Mouse (Mus musculus) forebrain, embryonic 14.5 days (tissue): ENCODE measurements around the gene Mphosph9. TPM values are rescaled to one million over a fixed set of nuclear protein-coding genes. Genes with fewer than 3 reads are reported as not detected.
"Not testable (repeated sequence)": the region's sequence is repeated elsewhere in the genome, so short reads cannot be mapped to it uniquely, and the experiment has no call there.

ENCODE experiments used
- ATAC-seq: fragments of 200-750 bp; cut with Nextera tagmentation; 2 replicates; pipeline ENCODE4 v1.8.0; 2017; ENCODE audit warnings: mild to moderate bottlenecking, moderate library complexity
- DNase-seq: peaks from one replicate; pipeline ENCODE4 v3.0.0-alpha.2; 2015; ENCODE audit warnings: low spot score
- H3K27ac ChIP-seq: fragments of 300-500 bp; sonication (generic); 2 replicates; pipeline ENCODE4 v1.5.1; 2014; ENCODE audit warnings: low read depth, mild to moderate bottlenecking, control low read depth, low read length, moderate library complexity
- H3K27me3 ChIP-seq: fragments of 300-500 bp; sonication (generic); replicated peaks from 2 replicates; pipeline ENCODE4 v1.6.1; 2014; ENCODE audit warnings: low read length, control low read depth, mixed read lengths; ENCODE audit not compliant: control insufficient read depth, insufficient read depth
- H3K36me3 ChIP-seq: fragments of 300-500 bp; sonication (generic); 2 replicates; pipeline ENCODE4 v1.6.1; 2014; ENCODE audit warnings: low read length, control low read depth; ENCODE audit not compliant: control insufficient read depth, insufficient read depth
- H3K4me1 ChIP-seq: fragments of 300-500 bp; sonication (generic); 2 replicates; pipeline ENCODE4 v1.6.1; 2014; ENCODE audit warnings: antibody characterized with exemption, low read length, control low read depth; ENCODE audit not compliant: control insufficient read depth, insufficient read depth
- H3K4me2 ChIP-seq: fragments of 300-500 bp; sonication (generic); 2 replicates; pipeline ENCODE4 v1.6.1; 2014; ENCODE audit warnings: mild to moderate bottlenecking, control low read depth, low read length
- H3K4me3 ChIP-seq: fragments of 300-500 bp; sonication (generic); 2 replicates; pipeline ENCODE4 v1.5.1; 2014; ENCODE audit warnings: low read depth, low read length, control low read depth
- H3K9ac ChIP-seq: fragments of 300-500 bp; sonication (generic); 2 replicates; pipeline ENCODE4 v1.6.1; 2014; ENCODE audit warnings: mild to moderate bottlenecking, low read length, control low read depth, moderate library complexity
- H3K9me3 ChIP-seq: fragments of 300-500 bp; sonication (generic); replicated peaks from 2 replicates; pipeline ENCODE4 v1.6.1; 2016; ENCODE audit warnings: low read length, control low read depth, mixed read lengths; ENCODE audit not compliant: control insufficient read depth
- WGBS: fragments of 180-500 bp; shearing (Covaris S2); extraction: QIAGEN DNeasy Blood & Tissue Kit; methylation state at CpG from one replicate; pipeline ENCODE4 v1.1.7; 2014; 5-methylcytosine and 5-hydroxymethylcytosine counted together
- polyA plus RNA-seq: library from polyadenylated mRNA; unstranded; fragments of >200 nt; fragmentation: Nextera tagmentation; extraction: Ambion mirVana; gene quantifications from 2 replicates; pipeline ENCODE4 v1.2.1, GENCODE M21; 2014

Mphosph9 gene
- polyA plus RNA-seq: 13.5 and 16.6 TPM in 2 replicates

DNA sequence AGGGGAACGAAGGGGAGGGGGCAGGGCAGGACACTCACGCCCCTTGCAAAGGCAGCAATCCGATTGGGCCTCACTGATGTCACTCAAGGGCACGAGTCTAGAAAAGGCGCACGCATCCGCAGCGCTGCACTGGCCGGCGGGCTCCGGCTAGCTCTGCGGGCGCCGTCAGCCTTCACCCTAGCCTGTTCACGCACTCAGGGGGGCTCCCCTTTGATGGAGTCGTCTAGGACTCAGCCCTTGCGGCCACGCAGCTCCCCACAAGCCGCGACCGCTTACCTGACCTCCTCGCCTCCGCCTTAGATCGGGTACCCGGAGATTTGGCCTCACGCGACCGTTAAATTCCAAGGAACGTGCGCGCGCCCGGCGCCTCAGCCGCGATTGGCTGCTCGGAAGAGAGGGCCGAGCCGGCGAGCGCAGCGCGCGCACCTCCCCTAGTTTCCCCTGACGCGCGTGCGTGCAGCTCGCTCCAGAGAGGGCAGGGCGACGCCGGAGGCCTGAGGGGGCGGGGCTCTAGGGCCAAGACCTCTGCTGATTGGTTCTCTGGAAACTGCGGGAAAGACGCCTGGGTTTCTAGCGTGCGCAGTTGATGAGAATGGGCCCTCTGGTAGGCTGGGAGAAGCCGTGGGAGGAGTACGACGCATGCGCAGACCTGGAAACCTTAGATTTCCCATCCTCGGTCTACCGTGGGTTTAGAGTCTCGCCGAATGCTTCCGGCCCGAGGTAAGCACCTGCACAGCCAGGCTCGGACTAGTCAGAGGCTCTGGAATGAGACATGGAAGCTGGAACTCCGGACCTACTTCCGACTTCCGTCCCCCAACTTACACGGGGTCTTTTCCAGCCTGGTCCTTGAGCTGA is at the start of gene Mphosph9, which contains the start of gene 2810006K23Rik:
Gene Mphosph9 (minus strand): TSS at position 463 of the 855 bp plus-strand sequence.
Gene 2810006K23Rik (plus strand): TSS at position 580 of the 855 bp plus-strand sequence.
- peak within 1 kb of the TSS; percentile 67 for H3K9ac ChIP-seq
- WGBS: under 1% methylated on average over 72 of the region's 72 CpGs
- H3K9me3 ChIP-seq: no peaks in the 10 kb centered on the region
- H3K4me3 ChIP-seq: peak within 1 kb of the TSS; percentile 43
- H3K27me3 ChIP-seq: no peaks in the 10 kb centered on the region
- H3K27ac ChIP-seq: peak within 1 kb of the TSS; percentile 89
- H3K4me2 ChIP-seq: peak within 1 kb of the TSS; percentile 84
- H3K36me3 ChIP-seq: peaks cover 11% of the 10 kb centered on the region; the same call in 1 of the 2 replicates
- ATAC-seq: peak; percentile 98
- peaks cover 14% of the 10 kb centered on the region for H3K4me1 ChIP-seq
- peak; percentile 100 for DNase-seq

DNA sequence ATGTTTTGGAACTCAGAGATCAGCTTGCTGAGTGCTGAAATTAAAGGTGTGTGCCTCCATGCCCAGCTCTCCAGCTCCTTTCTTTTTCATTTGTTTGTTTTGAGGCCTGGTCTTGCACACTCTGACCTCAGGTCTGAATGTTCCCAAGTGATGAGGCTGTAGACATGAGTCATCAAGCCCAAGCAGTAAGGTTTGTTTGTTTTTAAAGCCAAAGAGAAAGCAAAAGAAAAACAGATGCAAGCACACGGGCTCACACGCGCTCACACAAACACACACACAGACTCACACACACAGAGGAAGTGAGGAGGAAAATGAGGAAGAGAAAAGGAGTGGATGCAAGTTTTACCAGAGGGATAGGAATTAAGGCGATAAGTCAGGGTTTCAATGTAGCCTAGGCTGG is 49.4 kb upstream of the Mphosph9 start:
- no peaks in the 10 kb centered on the region for H3K4me1 ChIP-seq
- H3K36me3 ChIP-seq: peaks cover 89% of the 10 kb centered on the region
- no peak overlapping the region for H3K27ac ChIP-seq
- H3K4me3 ChIP-seq: no peak overlapping the region
- 90% methylated on average over 4 of the region's 4 CpGs for WGBS
- no peak overlapping the region for H3K4me2 ChIP-seq
- H3K27me3 ChIP-seq: no peaks in the 10 kb centered on the region
- no peak for DNase-seq
- no peak for ATAC-seq
- no peaks in the 10 kb centered on the region for H3K9me3 ChIP-seq
- H3K9ac ChIP-seq: no peak overlapping the region

DNA sequence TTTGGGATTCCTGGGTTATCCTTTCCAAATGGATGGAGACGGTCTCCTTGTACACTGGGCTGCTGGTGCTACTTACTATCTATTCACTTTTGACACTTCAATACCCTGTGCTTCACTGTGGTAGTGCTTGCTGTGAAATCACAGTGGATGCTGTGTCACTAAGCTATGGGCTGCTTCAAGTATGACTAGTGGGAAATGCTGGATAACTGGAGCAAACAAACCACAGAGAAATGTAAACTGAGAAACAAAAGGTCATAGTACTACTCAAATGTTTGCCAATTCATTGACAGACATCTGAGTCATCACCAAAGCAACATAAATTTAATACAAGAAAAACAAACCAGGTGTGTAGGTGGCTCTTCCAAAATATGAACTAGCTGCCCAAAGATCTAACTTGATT is 48.6 kb upstream of the Mphosph9 start:
- peaks cover 89% of the 10 kb centered on the region for H3K36me3 ChIP-seq
- 95% methylated on average over 1 of the region's 1 CpGs for WGBS
- no peaks in the 10 kb centered on the region for H3K27me3 ChIP-seq
- no peaks in the 10 kb centered on the region for H3K4me1 ChIP-seq
- H3K9ac ChIP-seq: no peak overlapping the region
- no peak overlapping the region for H3K27ac ChIP-seq
- no peaks in the 10 kb centered on the region for H3K9me3 ChIP-seq
- H3K4me3 ChIP-seq: no peak overlapping the region
- no peak overlapping the region for H3K4me2 ChIP-seq
- ATAC-seq: no peak
- DNase-seq: no peak

DNA sequence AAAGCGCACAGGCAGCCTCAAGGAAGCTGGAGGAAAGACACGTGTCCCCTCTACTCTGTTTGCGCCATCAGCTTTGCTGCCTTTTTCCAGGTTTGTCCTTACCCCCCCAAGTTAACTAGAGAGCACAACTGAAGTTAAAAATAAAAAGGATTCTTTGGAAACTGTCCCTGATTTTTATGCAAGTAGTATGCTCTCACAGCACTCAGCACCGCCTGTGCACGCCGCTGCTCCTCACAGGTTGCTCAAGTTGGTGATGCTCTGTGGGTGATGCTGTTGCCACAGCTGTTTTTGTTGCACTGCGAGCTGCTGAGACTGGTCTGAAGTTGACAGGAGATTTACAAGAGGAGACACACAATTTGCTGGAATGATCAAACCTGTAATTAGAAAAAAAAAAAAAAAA is 46.5 kb upstream of the Mphosph9 start:
- 94% methylated on average over 7 of the region's 7 CpGs for WGBS
- Histone ChIP-seq H3K27ac (no peak overlapping the region), H3K4me1 (no peaks in the 10 kb centered on the region), H3K4me3 (no peak overlapping the region), H3K9ac (no peak overlapping the region), H3K4me2 (no peak overlapping the region), H3K27me3 (no peaks in the 10 kb centered on the region), H3K36me3 (peaks cover 88% of the 10 kb centered on the region), H3K9me3 (no peaks in the 10 kb centered on the region)
- ATAC-seq (no peak), DNase-seq (no peak)

DNA sequence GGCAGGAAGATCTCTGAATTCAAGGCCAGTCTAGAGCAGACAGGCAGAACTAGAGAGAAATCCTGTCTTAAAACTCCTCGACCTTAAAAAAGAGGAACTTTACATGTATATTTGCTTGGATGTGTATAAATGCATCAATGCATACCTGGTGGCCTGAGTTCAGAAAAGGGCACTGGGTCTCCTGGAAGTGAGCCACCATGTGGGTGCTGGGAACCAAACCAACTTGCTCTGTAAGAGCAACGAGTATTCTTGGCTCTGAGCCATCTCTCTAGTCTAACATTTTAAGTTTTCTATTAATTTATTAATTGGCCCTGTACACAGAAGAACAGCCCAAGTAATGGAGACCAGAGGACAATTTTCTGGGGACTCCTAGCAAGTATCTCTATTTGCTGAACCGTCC is 38.9 kb upstream of the Mphosph9 start:
- WGBS: 71% methylated on average over 3 of the region's 3 CpGs
- H3K4me2 ChIP-seq: no peak overlapping the region
- no peaks in the 10 kb centered on the region for H3K27me3 ChIP-seq
- H3K9ac ChIP-seq: no peak overlapping the region
- H3K4me3 ChIP-seq: no peak overlapping the region
- H3K36me3 ChIP-seq: peaks cover 33% of the 10 kb centered on the region
- no peaks in the 10 kb centered on the region for H3K4me1 ChIP-seq
- H3K9me3 ChIP-seq: no peaks in the 10 kb centered on the region
- no peak overlapping the region for H3K27ac ChIP-seq
- DNase-seq (no peak), ATAC-seq (no peak)

DNA sequence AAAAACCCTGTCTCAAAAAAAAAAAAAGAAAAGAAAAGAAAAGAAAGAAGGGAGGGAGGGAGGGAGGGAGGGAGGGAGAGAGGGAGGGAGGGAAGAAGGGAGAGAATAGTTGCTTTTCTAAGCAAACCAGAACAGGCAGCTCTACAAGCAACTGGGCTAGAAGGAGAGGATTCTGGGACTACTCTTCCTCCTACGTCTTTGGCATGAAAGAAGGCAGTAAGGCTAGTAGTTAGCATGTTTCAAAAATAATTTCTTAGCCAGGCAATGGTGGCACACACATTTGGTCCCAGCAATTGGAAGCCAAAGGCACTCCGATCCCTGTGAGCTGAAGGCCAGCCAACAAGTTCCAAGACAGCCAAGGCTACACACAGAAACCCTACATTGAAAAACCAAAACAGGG is 38.0 kb upstream of the Mphosph9 start:
- 91% methylated on average over 2 of the region's 2 CpGs for WGBS
- Histone ChIP-seq H3K27ac (no peak overlapping the region), H3K4me1 (no peaks in the 10 kb centered on the region), H3K4me3 (no peak overlapping the region), H3K36me3 (peaks cover 24% of the 10 kb centered on the region), H3K9me3 (no peaks in the 10 kb centered on the region), H3K27me3 (no peaks in the 10 kb centered on the region), H3K4me2 (no peak overlapping the region), H3K9ac (no peak overlapping the region)
- DNase-seq (no peak), ATAC-seq (no peak)

DNA sequence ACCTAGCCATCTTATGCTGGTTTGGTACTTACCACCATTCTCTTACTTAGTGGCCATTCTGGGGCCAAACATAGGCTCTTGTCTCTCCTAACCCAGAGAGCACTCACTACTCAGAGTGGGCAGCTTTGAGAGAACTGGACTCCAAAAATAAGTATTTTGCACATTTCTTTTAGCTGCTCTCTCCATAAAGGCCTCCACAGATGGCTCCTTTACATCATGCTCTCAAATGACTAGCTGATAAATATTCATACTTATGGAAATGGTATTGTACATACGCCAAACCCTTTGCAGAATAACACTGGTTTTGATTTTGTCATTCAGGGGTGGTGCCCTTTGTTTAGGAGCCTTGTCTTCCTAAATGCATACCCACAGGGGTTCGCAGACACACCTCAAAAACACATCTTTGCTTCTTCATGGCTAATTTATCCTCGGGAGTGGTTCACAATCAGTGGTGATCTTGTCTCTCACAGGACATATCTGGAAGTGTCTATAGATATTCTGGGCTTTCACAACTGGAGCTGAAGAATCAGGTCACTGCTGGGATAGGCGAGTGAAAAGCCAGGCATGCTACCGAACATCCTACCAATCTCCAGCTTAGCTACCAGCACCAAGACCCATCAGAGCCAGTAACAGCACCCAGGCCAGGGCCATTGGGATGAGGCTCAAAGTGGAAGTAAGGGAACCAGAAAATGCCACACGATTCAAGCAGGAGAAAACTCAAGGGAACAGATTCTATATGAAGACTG is 36.6 kb upstream of the Mphosph9 start:
- Histone ChIP-seq H3K36me3 (peaks cover 11% of the 10 kb centered on the region), H3K4me2 (no peak overlapping the region), H3K4me1 (no peaks in the 10 kb centered on the region), H3K9me3 (no peaks in the 10 kb centered on the region), H3K27me3 (no peaks in the 10 kb centered on the region), H3K27ac (0 out of 2 replicates have a peak overlapping the region, but pooled peaks have one; percentile 30), H3K9ac (no peak overlapping the region), H3K4me3 (no peak overlapping the region)
- ATAC-seq: no peak
- WGBS: 87% methylated on average over 6 of the region's 6 CpGs
- DNase-seq: peak; percentile 38

DNA sequence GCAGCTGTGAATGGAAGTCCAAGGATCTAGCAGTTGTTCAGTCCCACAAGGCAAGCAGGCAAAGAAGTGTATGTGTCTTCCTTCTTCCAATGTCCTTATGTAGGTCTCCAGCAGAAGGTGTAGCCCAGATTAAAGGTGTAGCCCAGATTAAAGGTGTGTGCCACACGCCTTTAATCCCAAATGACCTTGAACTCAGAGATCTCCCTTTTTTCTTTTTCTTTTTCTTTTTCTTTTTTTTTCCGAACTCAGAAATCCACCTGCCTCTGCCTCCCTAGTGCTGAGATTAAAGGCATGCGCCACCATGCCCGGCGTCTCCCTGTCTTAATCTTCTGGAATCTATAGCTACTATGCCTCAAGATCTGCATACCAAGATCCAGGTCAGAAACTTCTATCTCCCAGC is 35.2 kb upstream of the Mphosph9 start, which contains the start of gene Cdk2ap1:
Gene Cdk2ap1 (minus strand): TSS at position 101 of the 400 bp plus-strand sequence.
- not testable (repeated sequence) for H3K9ac ChIP-seq, H3K4me1 ChIP-seq, H3K4me2 ChIP-seq, DNase-seq, H3K9me3 ChIP-seq, H3K27ac ChIP-seq, ATAC-seq, H3K36me3 ChIP-seq, H3K27me3 ChIP-seq, H3K4me3 ChIP-seq
- WGBS: 90% methylated on average over 5 of the region's 5 CpGs
